Mouse (Mus musculus): Measurements from ENCODE around the gene Mcfd2.

The Mcfd2 gene

GRCm38 (mm10) chr17:87287197-87287777, 21.6 kb upstream of the Mcfd2 start:
- no peak for DNase-seq

- no peak for DNase-seq
Measured at GRCm38 (mm10) chr17:87286481-87287143, 20.9 kb upstream of the Mcfd2 start.

- no peak for DNase-seq
Measured at GRCm38 (mm10) chr17:87285731-87286465, 20.2 kb upstream of the Mcfd2 start.

GRCm38 (mm10) chr17:87284482-87285040, 18.8 kb upstream of the Mcfd2 start:
- no peak for DNase-seq

- no peak for DNase-seq
Measured at GRCm38 (mm10) chr17:87283755-87284481, 18.2 kb upstream of the Mcfd2 start.

GRCm38 (mm10) chr17:87283055-87283754, 17.5 kb upstream of the Mcfd2 start:
- DNase-seq = no peak

- peak; percentile 85 for DNase-seq
Measured at GRCm38 (mm10) chr17:87282706-87283053, 16.9 kb upstream of the Mcfd2 start, which contains the start of gene Ttc7. Ttc7 (plus strand) TSS chr17:87282886.

GRCm38 (mm10) chr17:87282007-87282705, 16.4 kb upstream of the Mcfd2 start:
- peak; percentile 49 for DNase-seq

GRCm38 (mm10) chr17:87275363-87276341, 9.9 kb upstream of the Mcfd2 start:
- DNase-seq = no peak

GRCm38 (mm10) chr17:87269454-87269853, 3.7 kb upstream of the Mcfd2 start:
- DNase-seq = no peak

GRCm38 (mm10) chr17:87264927-87265791, 576 bp downstream of the Mcfd2 start:
- no peak for DNase-seq

- no peak for DNase-seq
Measured at GRCm38 (mm10) chr17:87264054-87264830, 1.5 kb downstream of the Mcfd2 start.

GRCm38 (mm10) chr17:87263401-87263800, 2.3 kb downstream of the Mcfd2 start:
- DNase-seq = no peak

- DNase-seq = no peak
Measured at GRCm38 (mm10) chr17:87255672-87256071, 10.1 kb downstream of the Mcfd2 start.

GRCm38 (mm10) chr17:87254384-87254783, 11.4 kb downstream of the Mcfd2 start:
- DNase-seq = no peak

GRCm38 (mm10) chr17:87246103-87246502, 19.6 kb downstream of the Mcfd2 start:
- no peak for DNase-seq

- DNase-seq = no peak
Measured at GRCm38 (mm10) chr17:87237826-87238225, 27.9 kb downstream of the Mcfd2 start.
